Mouse (Mus musculus) neural tube, embryonic 14.5 days (tissue): ENCODE results near the gene Cst9. TPM values are rescaled to one million over a fixed set of nuclear protein-coding genes. Genes with fewer than 3 reads are reported as not detected.

Source experiments
- ATAC-seq: fragments of 200-750 bp; cut with Nextera tagmentation; 2 replicates; pipeline ENCODE4 v1.8.0; 2017; ENCODE audit warnings: low read depth, mild to moderate bottlenecking, moderate TSS enrichment, moderate library complexity
- H3K27ac ChIP-seq: fragments of 300-500 bp; sonication (generic); 2 replicates; pipeline ENCODE4 v1.5.1; 2014; ENCODE audit warnings: low read depth, mild to moderate bottlenecking, control low read depth, low read length, moderate library complexity, mixed read lengths
- H3K27me3 ChIP-seq: fragments of 300-500 bp; sonication (generic); 2 replicates; pipeline ENCODE4 v1.6.1; 2014; ENCODE audit warnings: low read length; ENCODE audit not compliant: control insufficient read depth, insufficient read depth
- H3K36me3 ChIP-seq: fragments of 300-500 bp; sonication (generic); 2 replicates; pipeline ENCODE4 v1.6.1; 2014; ENCODE audit warnings: low read length, mixed read lengths; ENCODE audit not compliant: control insufficient read depth, insufficient read depth
- H3K4me1 ChIP-seq: fragments of 300-500 bp; sonication (generic); 2 replicates; pipeline ENCODE4 v1.6.1; 2014; ENCODE audit warnings: low read length; ENCODE audit not compliant: control insufficient read depth, insufficient read depth
- H3K4me2 ChIP-seq: fragments of 300-500 bp; sonication (generic); 2 replicates; pipeline ENCODE4 v1.6.1; 2014; ENCODE audit warnings: mild to moderate bottlenecking, low read depth, low read length, control low read depth
- H3K4me3 ChIP-seq: fragments of 300-500 bp; sonication (generic); 2 replicates; pipeline ENCODE4 v1.5.1; 2014; ENCODE audit warnings: low read depth, low read length, control low read depth, mixed read lengths
- H3K9ac ChIP-seq: fragments of 300-500 bp; sonication (generic); replicated peaks from 2 replicates; pipeline ENCODE4 v1.6.1; 2014; ENCODE audit warnings: low read depth, mild to moderate bottlenecking, control low read depth, low read length, mixed read lengths
- H3K9me3 ChIP-seq: fragments of 300-500 bp; sonication (generic); 2 replicates; pipeline ENCODE4 v1.6.1; 2016; ENCODE audit warnings: low read length; ENCODE audit not compliant: control insufficient read depth
- WGBS: fragments of 180-500 bp; shearing (Covaris S2); extraction: QIAGEN DNeasy Blood & Tissue Kit; methylation state at CpG from one replicate; pipeline ENCODE4 v1.1.7; 2014; 5-methylcytosine and 5-hydroxymethylcytosine counted together
- polyA plus RNA-seq: library from polyadenylated mRNA; unstranded; fragments of >200 nt; fragmentation: Nextera tagmentation; extraction: Ambion mirVana; gene quantifications from 2 replicates; pipeline ENCODE4 v1.2.1, GENCODE M21; 2014

Gene Cst9
- polyA plus RNA-seq: not detected in 2 replicates

DNA sequence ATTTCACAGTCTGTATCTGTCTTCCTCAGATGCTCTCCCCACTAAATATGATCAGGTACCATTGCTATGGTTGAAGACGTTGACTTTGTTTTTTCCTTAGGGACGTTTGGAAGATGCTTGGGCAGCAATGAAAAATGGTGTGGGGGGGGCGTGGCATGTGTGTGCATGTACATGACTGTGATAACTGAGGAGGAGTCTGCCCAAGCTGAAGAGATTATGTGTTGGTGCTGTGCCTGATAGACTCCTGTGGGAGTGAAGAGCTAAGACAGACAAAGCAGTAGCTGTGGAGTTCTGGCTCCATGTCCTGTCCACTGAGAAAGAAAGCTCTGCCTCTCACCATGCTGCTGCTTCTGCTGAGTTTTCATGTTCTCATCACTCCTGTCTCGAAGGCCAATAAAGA, at the start of gene Cst9:
Cst9 (plus strand) TSS at position 236 of the 400 bp plus-strand sequence.
- ATAC-seq: no peak
- WGBS: 75% methylated on average over 4 of the region's 4 CpGs

DNA sequence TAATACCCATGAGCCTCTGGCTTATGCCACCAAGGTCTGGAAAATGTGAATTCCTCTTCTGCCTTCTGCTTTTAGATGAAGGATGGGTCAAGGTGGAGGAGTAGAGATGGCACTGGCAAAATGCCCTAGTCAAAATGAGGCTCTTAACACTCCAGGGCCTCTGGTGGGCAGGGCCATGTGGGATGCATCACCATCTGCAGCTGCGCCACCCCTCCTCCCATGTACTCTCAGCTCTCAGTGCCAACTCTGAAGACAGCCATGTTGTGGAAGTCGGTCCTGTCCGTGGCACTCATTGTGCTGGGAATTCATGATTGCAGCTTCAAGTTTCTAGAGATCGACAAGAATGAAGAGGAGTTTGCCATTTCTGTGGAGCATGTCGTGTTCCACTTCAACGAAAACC, 45.8 kb upstream of the Cst9 start, which contains the start of gene Cst12:
Cst12 (plus strand) TSS at position 220 of the 400 bp plus-strand sequence.
- Histone ChIP-seq H3K9me3 (no peaks in the 10 kb centered on the region), H3K27ac (no peak within 1 kb of the TSS), H3K27me3 (no peaks in the 10 kb centered on the region), H3K4me2 (no peak within 1 kb of the TSS), H3K36me3 (no peaks in the 10 kb centered on the region), H3K4me3 (no peak within 1 kb of the TSS), H3K9ac (no peak within 1 kb of the TSS), H3K4me1 (no peaks in the 10 kb centered on the region)
- no peak for ATAC-seq
- 95% methylated on average over 6 of the region's 6 CpGs for WGBS

More for the DNA sequence above, at the start of gene Cst9:
- H3K36me3 ChIP-seq: no peaks in the 10 kb centered on the region
- H3K27ac ChIP-seq: no peak within 1 kb of the TSS
- H3K4me2 ChIP-seq: no peak within 1 kb of the TSS
- H3K4me1 ChIP-seq: no peaks in the 10 kb centered on the region
- H3K27me3 ChIP-seq: no peaks in the 10 kb centered on the region
- no peak within 1 kb of the TSS for H3K9ac ChIP-seq
- H3K4me3 ChIP-seq: no peak within 1 kb of the TSS
- H3K9me3 ChIP-seq: no peaks in the 10 kb centered on the region

DNA sequence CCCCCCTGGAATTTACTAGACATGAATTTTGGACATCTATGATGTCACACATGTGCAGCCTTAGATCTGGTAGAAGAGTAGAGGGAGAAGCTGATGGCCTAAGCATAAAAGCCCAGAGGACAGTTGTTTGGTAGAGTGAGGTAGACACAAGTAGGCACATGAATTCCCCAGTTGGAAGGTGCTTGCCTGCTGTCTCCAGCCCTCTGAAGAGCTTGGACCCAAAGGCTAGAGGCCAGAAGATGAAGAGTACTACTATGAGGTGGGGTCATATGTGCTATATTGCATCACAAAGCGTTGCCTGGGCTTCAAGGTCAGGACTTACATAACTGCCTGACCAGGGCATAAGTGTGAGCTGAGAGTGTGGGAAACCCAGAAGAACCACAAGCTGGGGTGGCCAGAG, 36.5 kb upstream of the Cst9 start, which contains the start of gene Cst8:
Cst8 (plus strand) TSS at position 301 of the 400 bp plus-strand sequence.
- 93% methylated on average over 1 of the region's 1 CpGs for WGBS
- Histone ChIP-seq H3K27ac (no peak within 1 kb of the TSS), H3K36me3 (no peaks in the 10 kb centered on the region), H3K27me3 (no peaks in the 10 kb centered on the region), H3K4me3 (no peak within 1 kb of the TSS), H3K4me2 (no peak within 1 kb of the TSS), H3K4me1 (no peaks in the 10 kb centered on the region), H3K9ac (no peak within 1 kb of the TSS), H3K9me3 (no peaks in the 10 kb centered on the region)
- ATAC-seq: no peak

GRCm38 (mm10) chr2:148801491-148801921, 33.4 kb upstream of the Cst9 start:
- ATAC-seq: no peak
- no peaks in the 10 kb centered on the region for H3K4me1 ChIP-seq
- H3K9me3 ChIP-seq: no peaks in the 10 kb centered on the region
- no peak overlapping the region for H3K9ac ChIP-seq
- H3K4me2 ChIP-seq: no peak overlapping the region
- no peak overlapping the region for H3K27ac ChIP-seq
- WGBS: 75% methylated on average over 3 of the region's 3 CpGs
- H3K4me3 ChIP-seq: no peak overlapping the region
- H3K36me3 ChIP-seq: no peaks in the 10 kb centered on the region
- H3K27me3 ChIP-seq: no peaks in the 10 kb centered on the region

DNA sequence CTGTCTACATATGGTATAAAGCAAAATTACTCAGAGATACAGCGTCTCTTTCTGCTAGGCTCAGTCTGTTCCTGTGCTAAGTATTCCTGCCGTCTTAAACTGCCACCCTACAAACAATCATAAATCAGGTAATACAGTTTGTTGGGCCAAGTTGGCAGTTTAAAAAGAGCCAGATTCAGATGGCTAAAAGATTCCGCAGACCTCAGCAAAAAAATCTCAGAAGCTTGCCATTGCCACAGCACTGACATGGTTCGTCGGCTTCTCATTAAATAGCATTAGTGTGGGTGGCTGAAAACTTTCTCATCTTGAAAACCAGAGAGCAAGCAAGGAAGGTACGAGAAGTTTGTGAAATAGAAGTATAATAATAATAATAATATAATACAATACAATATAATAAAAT, 28.3 kb upstream of the Cst9 start:
- Histone ChIP-seq H3K36me3 (no peaks in the 10 kb centered on the region), H3K4me2 (no peak overlapping the region), H3K27ac (no peak overlapping the region), H3K9me3 (no peaks in the 10 kb centered on the region), H3K9ac (no peak overlapping the region), H3K27me3 (no peaks in the 10 kb centered on the region), H3K4me1 (no peaks in the 10 kb centered on the region), H3K4me3 (no peak overlapping the region)
- 73% methylated on average over 6 of the region's 6 CpGs for WGBS
- no peak for ATAC-seq

DNA sequence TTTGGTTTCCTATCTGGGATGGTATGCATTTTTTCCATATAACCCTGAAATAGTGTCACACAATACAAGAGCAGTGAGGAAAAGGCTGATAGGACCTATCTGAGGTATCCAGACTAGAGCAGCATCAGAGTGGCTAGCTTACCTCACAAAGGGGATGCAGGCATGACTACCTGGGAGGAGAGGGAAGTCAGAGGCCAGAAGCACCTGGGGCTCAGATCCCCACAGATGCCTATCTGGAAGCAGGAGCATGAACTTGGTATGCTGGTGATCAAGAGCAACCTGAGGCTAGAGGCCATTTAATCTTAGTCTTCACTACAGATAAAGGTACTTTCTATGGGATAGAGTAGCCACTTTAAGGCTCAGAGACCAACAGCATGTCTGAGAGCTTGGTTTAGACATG, 15.0 kb upstream of the Cst9 start, which contains the start of gene Cst13:
Cst13 (plus strand) TSS at position 173 of the 400 bp plus-strand sequence.
- no peaks in the 10 kb centered on the region for H3K4me1 ChIP-seq
- no peak for ATAC-seq
- no peak within 1 kb of the TSS for H3K27ac ChIP-seq
- H3K9ac ChIP-seq: no peak within 1 kb of the TSS
- no peaks in the 10 kb centered on the region for H3K9me3 ChIP-seq
- H3K27me3 ChIP-seq: no peaks in the 10 kb centered on the region
- no peak within 1 kb of the TSS for H3K4me2 ChIP-seq
- no peak within 1 kb of the TSS for H3K4me3 ChIP-seq
- no peaks in the 10 kb centered on the region for H3K36me3 ChIP-seq

DNA sequence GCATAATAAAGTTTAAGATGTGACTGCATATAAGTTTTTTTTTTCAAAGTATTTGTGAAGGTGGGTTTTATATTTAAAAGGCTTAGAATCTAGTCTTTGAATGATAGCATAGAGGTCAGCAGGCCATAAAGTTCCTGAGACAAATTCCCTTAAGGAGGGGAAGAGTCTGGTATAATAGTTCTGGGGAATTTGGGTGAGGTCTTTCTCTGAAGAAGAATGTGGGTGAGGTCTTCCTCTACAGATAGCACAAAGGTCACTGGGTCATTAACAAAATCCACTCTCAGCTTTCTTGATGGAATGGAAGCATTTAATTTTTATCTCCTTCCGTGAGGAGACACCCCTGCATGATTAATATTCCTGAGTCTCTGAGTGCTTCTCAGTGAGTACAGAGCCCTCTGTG, 9.0 kb upstream of the Cst9 start:
- Histone ChIP-seq H3K27ac (no peak overlapping the region), H3K4me3 (no peak overlapping the region), H3K9me3 (no peaks in the 10 kb centered on the region), H3K9ac (no peak overlapping the region), H3K4me2 (no peak overlapping the region), H3K36me3 (no peaks in the 10 kb centered on the region), H3K4me1 (no peaks in the 10 kb centered on the region), H3K27me3 (no peaks in the 10 kb centered on the region)
- 71% methylated on average over 1 of the region's 1 CpGs for WGBS
- ATAC-seq: no peak

DNA sequence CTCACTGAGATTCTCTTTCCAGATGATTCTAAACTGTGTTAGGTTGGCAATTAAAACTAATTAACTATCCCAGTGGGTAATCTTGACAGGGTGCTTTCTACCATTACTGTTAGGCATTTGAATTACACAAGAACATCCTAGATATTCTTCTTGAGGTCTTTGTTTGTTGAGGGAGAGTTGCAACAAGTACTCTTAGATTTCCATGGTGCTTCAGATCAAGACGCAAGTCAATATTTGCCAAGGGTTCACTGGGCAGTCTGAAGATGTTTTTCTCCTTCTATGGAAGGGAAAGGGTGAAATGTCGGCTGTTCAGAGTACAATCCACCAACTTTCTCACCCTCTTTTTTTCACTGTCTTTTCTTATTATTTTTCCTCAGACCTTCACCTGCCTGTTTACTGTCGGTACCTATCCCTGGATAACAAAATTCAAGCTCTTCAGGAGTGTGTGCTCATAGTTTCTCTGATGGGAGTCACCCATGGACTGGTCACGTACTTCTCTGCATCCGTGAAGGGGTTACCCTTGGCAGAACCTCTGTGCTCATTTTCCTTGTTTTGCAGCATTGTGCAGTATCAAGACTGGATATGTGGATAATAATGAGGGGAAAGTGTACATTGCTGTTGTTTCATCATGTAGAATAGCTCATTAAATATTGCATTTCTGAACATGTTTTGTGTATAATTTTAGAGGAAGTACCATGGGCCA, 3.3 kb downstream of the Cst9 start:
- H3K9ac ChIP-seq: no peak overlapping the region
- H3K4me1 ChIP-seq: no peaks in the 10 kb centered on the region
- H3K36me3 ChIP-seq: no peaks in the 10 kb centered on the region
- no peaks in the 10 kb centered on the region for H3K27me3 ChIP-seq
- no peak overlapping the region for H3K27ac ChIP-seq
- no peak for ATAC-seq
- 88% methylated on average over 5 of the region's 5 CpGs for WGBS
- no peak overlapping the region for H3K4me2 ChIP-seq
- H3K4me3 ChIP-seq: no peak overlapping the region
- H3K9me3 ChIP-seq: no peaks in the 10 kb centered on the region

GRCm38 (mm10) chr2:148839224-148839623, 4.3 kb downstream of the Cst9 start:
- Histone ChIP-seq H3K9me3 (no peaks in the 10 kb centered on the region), H3K9ac (no peak overlapping the region), H3K4me1 (no peaks in the 10 kb centered on the region), H3K4me3 (no peak overlapping the region), H3K4me2 (no peak overlapping the region), H3K36me3 (no peaks in the 10 kb centered on the region), H3K27ac (no peak overlapping the region), H3K27me3 (no peaks in the 10 kb centered on the region)
- 93% methylated on average over 2 of the region's 2 CpGs for WGBS
- no peak for ATAC-seq
